ENCODE assay signal across 8 mouse cellular contexts in the genomic region with DNA sequence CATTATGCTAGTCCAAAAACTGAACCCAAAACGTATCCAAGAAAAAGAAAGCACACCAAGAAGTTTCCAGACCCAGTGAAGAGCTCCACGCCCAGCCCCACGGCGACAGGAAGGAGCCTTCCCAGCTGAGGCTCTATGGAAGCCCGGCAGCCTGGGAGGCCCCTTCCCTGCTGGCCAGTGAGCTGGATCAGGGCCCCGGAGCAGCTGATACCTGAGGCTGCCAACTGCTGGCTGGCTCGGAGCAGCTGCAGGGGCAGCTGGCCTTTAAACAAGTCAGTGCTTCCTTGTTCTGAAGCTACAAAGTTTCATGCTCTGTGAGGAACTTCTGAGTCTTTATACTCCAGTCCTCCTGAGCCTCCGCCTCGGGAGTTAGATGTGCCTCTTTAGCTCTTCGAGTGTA. TPM values are rescaled to one million over a fixed set of nuclear protein-coding genes. Genes with fewer than 3 reads are reported as not detected.
A peak's percentile ranks its signal among the peaks of the same experiment; 100 is the strongest.
DNase-seq lines count a peak whose midpoint lies in the region; ATAC-seq and TF ChIP-seq lines count a peak whose summit lies in the region.

No protein-coding gene starts in this region.

- TF ChIP-seq POLR2A in myocyte (IDR thresholded peaks at IDR 0.05; ENCODE audit: insufficient read length, low read depth) = no peak

- H3ac ChIP-seq in myocyte (ENCODE audit: control insufficient read depth, insufficient read length) = no peak overlapping the region

- no peak overlapping the region for H3K4me2 ChIP-seq in myocyte (ENCODE audit: low read depth)

- peaks cover 35% of the 10 kb centered on the region for H3K36me3 ChIP-seq in myocyte (ENCODE audit: control insufficient read depth, insufficient read depth)

- H3K27me3 ChIP-seq in myocyte (ENCODE audit: control insufficient read depth, insufficient read depth, insufficient read length) = no peaks in the 10 kb centered on the region

- no peak overlapping the region for H3K4me3 ChIP-seq in myocyte

- H3K79me2 ChIP-seq in myocyte (ENCODE audit: control insufficient read depth, insufficient read depth) = peaks cover 11% of the 10 kb centered on the region

- no peak for ATAC-seq in granulocyte monocyte progenitor cell, adult 5-6 weeks (replicated peaks; ENCODE audit: poor library complexity, severe bottlenecking)

- peak; percentile 60 for DNase-seq in kidney, postnatal 10 days
- no peak for DNase-seq in kidney, adult 18-20 months
- peak; percentile 46 for DNase-seq in cerebellum, adult 9-11 months
- peak; percentile 65 to 72 for DNase-seq in heart, adult 9 months (ENCODE audit: low spot score in 2 of 2)
- peak; percentile 47 to 64 for DNase-seq in kidney, postnatal 4 days
- DNase-seq in thymus, postnatal 36 days = no peak

TF ChIP-seq in myocyte, 11 proteins besides CTCF, POLR2A, EP300 and RAD21:
- TF ChIP-seq MYOD1 (IDR thresholded peaks at IDR 0.05; ENCODE audit: control insufficient read depth in 1 of 3, insufficient read length in 2 of 3, low read depth in 2 of 3) (peak; percentile 67 to 98 (median 97)), USF1 (IDR thresholded peaks at IDR 0.05; ENCODE audit: low read depth) (no peak), MYOG (IDR thresholded peaks at IDR 0.05; ENCODE audit: control insufficient read depth in 1 of 3, insufficient read depth in 1 of 3, insufficient read length in 2 of 3, low read depth in 2 of 3) (peak; percentile 99), TCF12 (IDR thresholded peaks at IDR 0.05; ENCODE audit: insufficient read depth, poor library complexity, severe bottlenecking) (peak; percentile 98), TCF3 (IDR thresholded peaks at IDR 0.05; ENCODE audit: insufficient read length, low read depth) (peak; percentile 97)
TF ChIP-seq in myocyte: peak in this region for 4.

RNA-seq across cellular contexts. Expression of gene Slc38a1, which starts 38.4 kb away (rescaled TPM):
- polyA plus RNA-seq in myocyte (2012; fragmentation: generic; extraction: Trizol) = 28.5 TPM
- 93.0 and 110 TPM in 2 replicates for total RNA-seq in granulocyte monocyte progenitor cell, adult 5-6 weeks (2014; fragmentation: Nextera tagmentation)
- 63.9 and 67.5 TPM in 2 replicates for total RNA-seq in granulocyte monocyte progenitor cell, adult 5-6 weeks (2017)

Comparison
In these comparisons a context has a peak if more than half of its experiments do, and no peak if none do; other contexts are left out.
1. DNase-seq: peak in kidney, postnatal 10 days (single experiment), cerebellum, adult 9-11 months (single experiment), heart, adult 9 months (2 of 2) and kidney, postnatal 4 days (2 of 2); none in kidney, adult 18-20 months (single experiment) and thymus, postnatal 36 days (0 of 2).